In the genomic region with DNA sequence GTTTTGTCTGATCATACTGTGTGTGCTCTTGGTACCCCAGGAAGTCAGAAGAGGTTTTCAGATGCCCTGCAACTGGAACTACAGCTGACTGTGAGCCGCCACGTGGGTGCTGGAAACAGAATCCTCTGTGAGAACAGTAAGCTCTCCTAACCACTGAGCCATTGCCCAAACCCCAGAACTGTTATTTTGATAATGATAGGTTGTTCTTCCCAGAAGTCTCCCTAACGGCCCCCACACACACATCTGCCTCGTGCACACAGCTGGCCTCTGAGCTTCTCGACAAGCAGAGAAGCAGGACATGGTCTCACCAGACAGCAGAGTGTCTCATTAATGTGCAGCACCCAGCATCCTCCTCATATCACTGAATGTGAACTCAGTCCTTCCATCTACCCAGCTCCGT, we compare ENCODE assay signal across 19 mouse cellular contexts.
A peak's percentile ranks its signal among the peaks of the same experiment; 100 is the strongest.
DNase-seq lines count a peak whose midpoint lies in the region; ATAC-seq lines count a peak whose summit lies in the region.
"Had no signal": no experiment of that assay in that cellular context is flagged by ENCODE, and none has a peak within 500 bp of the region (broad histone marks: within the 10 kb centered on the region; RNA-seq: fewer than 3 reads in every experiment).

No protein-coding gene starts in this region.

- no peaks in the 10 kb centered on the region for H3K36me3 ChIP-seq in midbrain, embryonic 11.5 days (ENCODE audit: control insufficient read depth, insufficient read depth, low read length)
- H3K36me3 ChIP-seq in midbrain, embryonic 14.5 days (ENCODE audit: control insufficient read depth, insufficient read depth, low read length): no peaks in the 10 kb centered on the region
- no peaks in the 10 kb centered on the region for H3K36me3 ChIP-seq in embryonic facial prominence, embryonic 14.5 days (ENCODE audit: control insufficient read depth, insufficient read depth, low read length)
- H3K36me3 ChIP-seq: forebrain, embryonic 15.5 days had no signal

- no peaks in the 10 kb centered on the region for H3K9me3 ChIP-seq in midbrain, embryonic 11.5 days (ENCODE audit: control insufficient read depth, low read length)
- no peaks in the 10 kb centered on the region for H3K9me3 ChIP-seq in midbrain, embryonic 14.5 days (ENCODE audit: control insufficient read depth, low read length)
- no peaks in the 10 kb centered on the region for H3K9me3 ChIP-seq in embryonic facial prominence, embryonic 14.5 days (ENCODE audit: control insufficient read depth, low read length)
- H3K9me3 ChIP-seq: forebrain, embryonic 13.5 days; forebrain, embryonic 15.5 days had no signal

- peak; percentile 45 for DNase-seq in midbrain, embryonic 11.5 days (ENCODE audit: low spot score, missing footprints)
- DNase-seq in midbrain, embryonic 14.5 days: no peak
- DNase-seq in embryonic facial prominence, embryonic 14.5 days (ENCODE audit: low spot score): peak; percentile 55
- no peak for DNase-seq in MN1 (ENCODE audit: low spot score)
- no peak for DNase-seq in right cerebral cortex, adult 18-20 months
- DNase-seq: adrenal gland, adult 8-10 months; adrenal gland, postnatal 14 days; adrenal gland, postnatal 36 days; cerebellum, adult 11 months; cerebellum, adult 18-20 months; cerebellum, adult 8-10 months; cerebellum, adult 9-11 months; cerebellum, postnatal 14 days; cerebellum, postnatal 36 days; forebrain, postnatal 0 days had no signal

- no peak overlapping the region for H3K27ac ChIP-seq in midbrain, embryonic 11.5 days (ENCODE audit: low read depth, low read length)
- no peak overlapping the region for H3K27ac ChIP-seq in midbrain, embryonic 14.5 days (replicated peaks; ENCODE audit: low read depth, low read length)
- H3K27ac ChIP-seq in embryonic facial prominence, embryonic 14.5 days (replicated peaks; ENCODE audit: low read depth, low read length): no peak overlapping the region
- H3K27ac ChIP-seq: forebrain, embryonic 13.5 days; forebrain, embryonic 15.5 days had no signal

- 78% methylated on average over 6 of the region's 6 CpGs for WGBS in midbrain, embryonic 11.5 days
- WGBS in midbrain, embryonic 14.5 days: 87% methylated on average over 6 of the region's 6 CpGs
- 58% methylated on average over 5 of the region's 6 CpGs for WGBS in embryonic facial prominence, embryonic 14.5 days

- no peaks in the 10 kb centered on the region for H3K4me1 ChIP-seq in midbrain, embryonic 11.5 days (ENCODE audit: control insufficient read depth, insufficient read depth, low read length)
- H3K4me1 ChIP-seq in midbrain, embryonic 14.5 days (ENCODE audit: control insufficient read depth, insufficient read depth, low read length): no peaks in the 10 kb centered on the region
- no peaks in the 10 kb centered on the region for H3K4me1 ChIP-seq in embryonic facial prominence, embryonic 14.5 days (ENCODE audit: control insufficient read depth, insufficient read depth, low read length)
- H3K4me1 ChIP-seq: forebrain, embryonic 13.5 days; forebrain, embryonic 15.5 days had no signal

- H3K4me3 ChIP-seq in midbrain, embryonic 11.5 days (ENCODE audit: low read depth, low read length): no peak overlapping the region
- H3K4me3 ChIP-seq in midbrain, embryonic 14.5 days (replicated peaks; ENCODE audit: low read depth, low read length): no peak overlapping the region
- no peak overlapping the region for H3K4me3 ChIP-seq in embryonic facial prominence, embryonic 14.5 days (ENCODE audit: low read depth, low read length)
- H3K4me3 ChIP-seq: forebrain, embryonic 13.5 days; forebrain, embryonic 15.5 days had no signal

- H3K4me2 ChIP-seq in midbrain, embryonic 11.5 days: no peak overlapping the region
- no peak overlapping the region for H3K4me2 ChIP-seq in midbrain, embryonic 14.5 days (ENCODE audit: low read length)
- H3K4me2 ChIP-seq in embryonic facial prominence, embryonic 14.5 days (ENCODE audit: low read depth, low read length): no peak overlapping the region
- H3K4me2 ChIP-seq: forebrain, embryonic 13.5 days; forebrain, embryonic 15.5 days had no signal

- no peak overlapping the region for H3K9ac ChIP-seq in midbrain, embryonic 11.5 days (ENCODE audit: low read length)
- H3K9ac ChIP-seq in midbrain, embryonic 14.5 days (replicated peaks; ENCODE audit: low read length): no peak overlapping the region
- no peak overlapping the region for H3K9ac ChIP-seq in embryonic facial prominence, embryonic 14.5 days (ENCODE audit: low read depth, low read length)
- H3K9ac ChIP-seq: forebrain, embryonic 13.5 days; forebrain, embryonic 15.5 days; forebrain, postnatal 0 days had no signal

- ATAC-seq in midbrain, embryonic 11.5 days (ENCODE audit: low FRiP score): no peak
- ATAC-seq in midbrain, embryonic 14.5 days (ENCODE audit: low FRiP score, low TSS enrichment): no peak
- ATAC-seq in embryonic facial prominence, embryonic 14.5 days (ENCODE audit: low read depth): peak; percentile 47; the same call in 1 of the 2 replicates
- ATAC-seq: activated CD4-positive, CD25-positive, alpha-beta regulatory T cell, adult 4 months; forebrain, embryonic 13.5 days; forebrain, embryonic 15.5 days; forebrain, postnatal 0 days; Patski had no signal

- no peaks in the 10 kb centered on the region for H3K27me3 ChIP-seq in midbrain, embryonic 11.5 days (ENCODE audit: control insufficient read depth, insufficient read depth, low read length)
- no peaks in the 10 kb centered on the region for H3K27me3 ChIP-seq in midbrain, embryonic 14.5 days (ENCODE audit: control insufficient read depth, insufficient read depth, low read length)
- H3K27me3 ChIP-seq in embryonic facial prominence, embryonic 14.5 days (replicated peaks; ENCODE audit: control insufficient read depth, insufficient read depth, low read length): no peaks in the 10 kb centered on the region
- H3K27me3 ChIP-seq: forebrain, embryonic 13.5 days; forebrain, embryonic 15.5 days; Patski had no signal

Comparison
In these comparisons a context has a peak if more than half of its experiments do, and no peak if none do; other contexts are left out.
1. DNase-seq: peak in midbrain, embryonic 11.5 days (single experiment) and embryonic facial prominence, embryonic 14.5 days (single experiment); none in midbrain, embryonic 14.5 days (single experiment), MN1 (single experiment) and right cerebral cortex, adult 18-20 months (single experiment).